Comparison of ENCODE assay signal across 8 mouse cellular contexts in genomic region chr3:107986041-107986562, GRCm38 (mm10). TPM values are rescaled to one million over a fixed set of nuclear protein-coding genes. Genes with fewer than 3 reads are reported as not detected.
DNase-seq lines count a peak whose midpoint lies in the region; ATAC-seq and TF ChIP-seq lines count a peak whose summit lies in the region.

TSS of gene Gstm2 (minus strand) at chr3:107986453.

- H3K4me2 ChIP-seq in intestine, postnatal 0 days (replicated peaks; ENCODE audit: low read depth) = peak within 1 kb of the TSS; percentile 49

- TF ChIP-seq POLR2A in lung, adult 2 months (IDR thresholded peaks at IDR 0.05; ENCODE audit: borderline replicate concordance, extremely low read depth, low read depth, low read length) = peak; percentile 71; the same call in 1 of the 2 replicates

- no peak within 1 kb of the TSS for H3K9ac ChIP-seq in intestine, postnatal 0 days (ENCODE audit: low read depth, low read length)

- peak within 1 kb of the TSS; percentile 9 for H3K4me3 ChIP-seq in intestine, postnatal 0 days (ENCODE audit: low read depth, low read length)
- peak within 1 kb of the TSS; percentile 61 for H3K4me3 ChIP-seq in lung, adult 2 months (replicated peaks; ENCODE audit: extremely low read depth, low read depth, low read length)

- no peaks in the 10 kb centered on the region for H3K36me3 ChIP-seq in intestine, postnatal 0 days (ENCODE audit: control insufficient read depth, insufficient read depth)

- ATAC-seq in intestine, postnatal 0 days = peak; percentile 94

- no peaks in the 10 kb centered on the region for H3K27me3 ChIP-seq in intestine, postnatal 0 days (replicated peaks; ENCODE audit: control insufficient read depth, insufficient read depth, low read length)

- peak within 1 kb of the TSS; percentile 23; the same call in 1 of the 2 replicates for H3K27ac ChIP-seq in intestine, postnatal 0 days (ENCODE audit: low read depth, low read length)

- DNase-seq in 416B (ENCODE audit: low read depth) = peak; percentile 70
- peak; percentile 81 for DNase-seq in ZHBTc4 (ENCODE audit: low read depth, low spot score)
- DNase-seq in gastrocnemius, adult 8-10 months (ENCODE audit: low spot score in 2 of 2) = peak; percentile 48
- peak; percentile 56 for DNase-seq in lung, adult 2 months
- DNase-seq in urinary bladder, postnatal 36 days (ENCODE audit: low spot score in 2 of 2) = peak; percentile 38 to 63
- DNase-seq in spleen, postnatal 14 days (ENCODE audit: low spot score in 2 of 2) = no peak
- DNase-seq in frontal cortex, postnatal 36 days (ENCODE audit: low spot score in 2 of 2) = no peak

- no peak for TF ChIP-seq CTCF in intestine, postnatal 0 days (IDR thresholded peaks at IDR 0.05; ENCODE audit: low read depth)
- TF ChIP-seq CTCF in lung, adult 2 months (IDR thresholded peaks at IDR 0.05; ENCODE audit: insufficient read depth, low read length) = no peak

- H3K4me1 ChIP-seq in intestine, postnatal 0 days (replicated peaks; ENCODE audit: control insufficient read depth, insufficient read depth, low read length) = no peaks in the 10 kb centered on the region; the same call in 1 of the 2 replicates
- peaks cover 9% of the 10 kb centered on the region for H3K4me1 ChIP-seq in lung, adult 2 months (ENCODE audit: control insufficient read depth, insufficient read depth, low read length)

- no peaks in the 10 kb centered on the region for H3K9me3 ChIP-seq in intestine, postnatal 0 days (ENCODE audit: control insufficient read depth)

- 19% methylated on average over 8 of the region's 8 CpGs for WGBS in intestine, postnatal 0 days
- WGBS in lung, adult 2 months = 33% methylated on average over 8 of the region's 8 CpGs

RNA-seq across cellular contexts. Expression of gene Gstm2, which starts in this region (rescaled TPM):
- 100 to 1,000 TPM in 2 of 4 experiments, 10 to 100 TPM in 2; 78.6 to 144 (median 111) TPM for total RNA-seq in gastrocnemius, adult 8-10 months (2022)
- 94.6 and 108 TPM in 2 replicates for polyA plus RNA-seq in intestine, postnatal 0 days (2015; fragmentation: Nextera tagmentation; extraction: Ambion mirVana)
- 183 and 285 TPM in 2 replicates for polyA plus RNA-seq in lung, adult 2 months (2012; rRNA removed)

Comparison
In these comparisons a context has a peak if more than half of its experiments do, and no peak if none do; other contexts are left out.
1. DNase-seq: peak in 416B (single experiment), ZHBTc4 (single experiment), gastrocnemius, adult 8-10 months (2 of 2), lung, adult 2 months (single experiment) and urinary bladder, postnatal 36 days (2 of 2); none in spleen, postnatal 14 days (0 of 2) and frontal cortex, postnatal 36 days (0 of 2).